In the genomic region with DNA sequence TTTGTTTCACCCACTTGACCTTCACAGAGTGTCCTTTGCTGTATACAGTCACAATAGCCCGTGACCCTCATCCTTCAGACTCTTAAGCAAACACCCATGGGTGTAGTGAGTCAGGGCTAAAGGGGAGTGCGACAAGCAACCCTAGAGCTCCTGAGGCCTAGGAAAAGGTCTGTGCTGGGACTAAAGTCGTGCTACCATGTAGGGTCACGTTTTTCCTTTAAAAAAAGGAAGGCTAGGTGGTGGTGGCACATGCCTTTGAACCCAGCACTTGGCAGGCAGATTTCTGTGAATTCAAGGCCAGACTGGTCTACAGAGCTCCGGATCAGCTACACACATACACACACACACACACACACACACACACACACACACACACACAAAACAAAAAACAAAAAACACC, we compare ENCODE assay signal across 8 mouse cellular contexts. TPM values are rescaled to one million over a fixed set of nuclear protein-coding genes. Genes with fewer than 3 reads are reported as not detected.
DNase-seq lines count a peak whose midpoint lies in the region; ATAC-seq and TF ChIP-seq lines count a peak whose summit lies in the region.

No protein-coding gene starts in this region.

- H3K9me3 ChIP-seq in embryonic facial prominence, embryonic 14.5 days (ENCODE audit: control insufficient read depth, low read length) = no peaks in the 10 kb centered on the region
- no peaks in the 10 kb centered on the region for H3K9me3 ChIP-seq in limb, embryonic 14.5 days (ENCODE audit: control insufficient read depth, low read length)
- no peaks in the 10 kb centered on the region for H3K9me3 ChIP-seq in stomach, embryonic 16.5 days (replicated peaks; ENCODE audit: control insufficient read depth, low read length)

- no peak for TF ChIP-seq POLR2A in limb, embryonic 14.5 days (IDR thresholded peaks at IDR 0.05; ENCODE audit: borderline replicate concordance, extremely low read depth, insufficient read depth, insufficient read length)

- ATAC-seq in embryonic facial prominence, embryonic 14.5 days (ENCODE audit: low read depth) = no peak
- no peak for ATAC-seq in limb, embryonic 14.5 days (ENCODE audit: low FRiP score, low read depth)
- no peak for ATAC-seq in stomach, embryonic 16.5 days (ENCODE audit: insufficient read depth, low FRiP score)

- H3K4me3 ChIP-seq in embryonic facial prominence, embryonic 14.5 days (ENCODE audit: low read depth, low read length) = peak overlapping the region; percentile 82
- peak overlapping the region; percentile 75 for H3K4me3 ChIP-seq in limb, embryonic 14.5 days (replicated peaks; ENCODE audit: low read length)
- H3K4me3 ChIP-seq in stomach, embryonic 16.5 days (replicated peaks; ENCODE audit: low read length) = peak overlapping the region; percentile 86

- H3K9ac ChIP-seq in embryonic facial prominence, embryonic 14.5 days (ENCODE audit: low read depth, low read length) = peak overlapping the region; percentile 63
- peak overlapping the region; percentile 59 for H3K9ac ChIP-seq in limb, embryonic 14.5 days (ENCODE audit: low read depth, low read length, severe bottlenecking)
- H3K9ac ChIP-seq in stomach, embryonic 16.5 days (ENCODE audit: low read length) = peak overlapping the region; percentile 83

- no peaks in the 10 kb centered on the region for H3K36me3 ChIP-seq in embryonic facial prominence, embryonic 14.5 days (ENCODE audit: control insufficient read depth, insufficient read depth, low read length)
- H3K36me3 ChIP-seq in limb, embryonic 14.5 days (ENCODE audit: control insufficient read depth, insufficient read depth, low read length) = no peaks in the 10 kb centered on the region
- no peaks in the 10 kb centered on the region for H3K36me3 ChIP-seq in stomach, embryonic 16.5 days (ENCODE audit: control insufficient read depth, insufficient read depth, low read length)

- no peaks in the 10 kb centered on the region for H3K27me3 ChIP-seq in embryonic facial prominence, embryonic 14.5 days (replicated peaks; ENCODE audit: control insufficient read depth, insufficient read depth, low read length)
- H3K27me3 ChIP-seq in limb, embryonic 14.5 days (ENCODE audit: control insufficient read depth, insufficient read depth, low read length) = no peaks in the 10 kb centered on the region
- H3K27me3 ChIP-seq in stomach, embryonic 16.5 days (ENCODE audit: control insufficient read depth, insufficient read depth, low read length) = no peaks in the 10 kb centered on the region

- intact Hi-C loops in gastrocnemius, postnatal 36 days (cut with DNase I) = no loop called here

- peak; percentile 2 for DNase-seq in retina, postnatal 1 day
- no peak for DNase-seq in retina, embryonic 14.5 days (ENCODE audit: low spot score)
- no peak for DNase-seq in embryonic facial prominence, embryonic 14.5 days (ENCODE audit: low spot score)
- no peak for DNase-seq in limb, embryonic 14.5 days (ENCODE audit: low spot score)
- DNase-seq in gastrocnemius, postnatal 36 days = no peak
- no peak for DNase-seq in embryo, embryonic 10.5 days (ENCODE audit: low spot score)
- no peak for DNase-seq in T-cell, adult 2 months (ENCODE audit: low spot score)

- peak overlapping the region; percentile 40 for H3K27ac ChIP-seq in embryonic facial prominence, embryonic 14.5 days (replicated peaks; ENCODE audit: low read depth, low read length)
- H3K27ac ChIP-seq in limb, embryonic 14.5 days (replicated peaks; ENCODE audit: low read depth, low read length) = peak overlapping the region; percentile 76; the same call in 1 of the 2 replicates
- H3K27ac ChIP-seq in stomach, embryonic 16.5 days (ENCODE audit: low read length) = peak overlapping the region; percentile 90

- 22% methylated on average over 5 of the region's 5 CpGs for WGBS in embryonic facial prominence, embryonic 14.5 days
- WGBS in limb, embryonic 14.5 days = 23% methylated on average over 5 of the region's 5 CpGs
- 14% methylated on average over 5 of the region's 5 CpGs for WGBS in stomach, embryonic 16.5 days

- H3K4me2 ChIP-seq in embryonic facial prominence, embryonic 14.5 days (ENCODE audit: low read depth, low read length) = peak overlapping the region; percentile 82
- H3K4me2 ChIP-seq in limb, embryonic 14.5 days (replicated peaks; ENCODE audit: low read depth, low read length, severe bottlenecking) = peak overlapping the region; percentile 55
- peak overlapping the region; percentile 63 for H3K4me2 ChIP-seq in stomach, embryonic 16.5 days (ENCODE audit: low read depth, low read length)

- peaks cover 17% of the 10 kb centered on the region for H3K4me1 ChIP-seq in embryonic facial prominence, embryonic 14.5 days (ENCODE audit: control insufficient read depth, insufficient read depth, low read length)
- H3K4me1 ChIP-seq in limb, embryonic 14.5 days (ENCODE audit: control insufficient read depth, insufficient read depth, low read length) = peaks cover 14% of the 10 kb centered on the region
- peaks cover 19% of the 10 kb centered on the region for H3K4me1 ChIP-seq in stomach, embryonic 16.5 days (ENCODE audit: control insufficient read depth, insufficient read depth, low read length)

RNA-seq across cellular contexts. Expression of a gene that starts 0.9 kb away (rescaled TPM):
- 24.1 and 26.0 TPM in 2 replicates for polyA plus RNA-seq in embryonic facial prominence, embryonic 14.5 days (2014; fragmentation: Nextera tagmentation; extraction: Ambion mirVana)
- 46.1 and 57.2 TPM in 2 replicates for polyA plus RNA-seq in limb, embryonic 14.5 days (2012; rRNA removed)
- 28.7 and 29.4 TPM in 2 replicates for polyA plus RNA-seq in limb, embryonic 14.5 days (2014; fragmentation: Nextera tagmentation; extraction: Ambion mirVana)
- 18.7 and 19.1 TPM in 2 replicates for polyA plus RNA-seq in stomach, embryonic 16.5 days (2015; fragmentation: Nextera tagmentation; extraction: Ambion mirVana)
- total RNA-seq in gastrocnemius, postnatal 36 days (2021) = 1 to 10 TPM; 8.8 to 9.3 TPM

RNA-seq across cellular contexts. Expression of a gene that starts 1.1 kb away (rescaled TPM):
- polyA plus RNA-seq in embryonic facial prominence, embryonic 14.5 days (2014; fragmentation: Nextera tagmentation; extraction: Ambion mirVana) = 46.2 and 48.7 TPM in 2 replicates
- polyA plus RNA-seq in limb, embryonic 14.5 days (2012; rRNA removed) = 21.7 and 30.8 TPM in 2 replicates
- 41.9 and 49.7 TPM in 2 replicates for polyA plus RNA-seq in limb, embryonic 14.5 days (2014; fragmentation: Nextera tagmentation; extraction: Ambion mirVana)
- 46.4 and 55.4 TPM in 2 replicates for polyA plus RNA-seq in stomach, embryonic 16.5 days (2015; fragmentation: Nextera tagmentation; extraction: Ambion mirVana)
- 1 to 10 TPM; 5.3 to 6.3 TPM for total RNA-seq in gastrocnemius, postnatal 36 days (2021)

Comparison
In these comparisons a context has a peak if more than half of its experiments do, and no peak if none do; other contexts are left out.
1. H3K27ac ChIP-seq: peak in every context shown above with its lines; median percentile 90 in stomach, embryonic 16.5 days; 76 in limb, embryonic 14.5 days; 40 in embryonic facial prominence, embryonic 14.5 days.